ENCODE assay signal across 19 mouse cellular contexts in genomic region chr6:61292927-61293326, GRCm38 (mm10).
DNase-seq lines count a peak whose midpoint lies in the region; ATAC-seq and TF ChIP-seq lines count a peak whose summit lies in the region.
"Had no signal": no experiment of that assay in that cellular context is flagged by ENCODE, and none has a peak within 500 bp of the region (broad histone marks: within the 10 kb centered on the region; RNA-seq: fewer than 3 reads in every experiment).

No protein-coding gene starts in this region.

- DNase-seq in embryonic facial prominence, embryonic 10.5 days (ENCODE audit: low spot score) = no peak
- no peak for DNase-seq in lung, postnatal 0 days (ENCODE audit: low spot score)
- DNase-seq in lung, postnatal 14 days = no peak
- DNase-seq in splenic B cell, adult 2 months (ENCODE audit: low read depth, low spot score) = peak; percentile 43
- DNase-seq in Muller cell, postnatal 12 days (ENCODE audit: inconsistent ontology term) = no peak
- DNase-seq in liver = no peak
- DNase-seq: adrenal gland, adult 8-10 months; gastrocnemius, postnatal 10 days; lung, postnatal 36 days; retina, postnatal 1 day; thymus, postnatal 25 days had no signal

- H3K27ac ChIP-seq in embryonic facial prominence, embryonic 13.5 days = 0 out of 2 replicates have a peak overlapping the region, but pooled peaks have one; percentile 18
- H3K27ac ChIP-seq in embryonic facial prominence, embryonic 10.5 days (replicated peaks) = no peak overlapping the region
- H3K27ac ChIP-seq in lung, postnatal 0 days (ENCODE audit: low read length) = no peak overlapping the region
- H3K27ac ChIP-seq: forebrain, embryonic 12.5 days; hindbrain, embryonic 14.5 days; kidney, embryonic 15.5 days; limb, embryonic 13.5 days; liver, embryonic 15.5 days had no signal

- no peaks in the 10 kb centered on the region for H3K9me3 ChIP-seq in embryonic facial prominence, embryonic 13.5 days
- no peaks in the 10 kb centered on the region for H3K9me3 ChIP-seq in embryonic facial prominence, embryonic 10.5 days
- H3K9me3 ChIP-seq in lung, postnatal 0 days (ENCODE audit: low read length) = no peaks in the 10 kb centered on the region
- H3K9me3 ChIP-seq: forebrain, embryonic 12.5 days; kidney, embryonic 15.5 days; liver, embryonic 15.5 days had no signal

- no peaks in the 10 kb centered on the region for H3K27me3 ChIP-seq in embryonic facial prominence, embryonic 13.5 days
- no peaks in the 10 kb centered on the region for H3K27me3 ChIP-seq in embryonic facial prominence, embryonic 10.5 days (replicated peaks; ENCODE audit: low read depth, poor library complexity, severe bottlenecking)
- no peaks in the 10 kb centered on the region for H3K27me3 ChIP-seq in lung, postnatal 0 days (replicated peaks; ENCODE audit: insufficient read depth, low read length)
- H3K27me3 ChIP-seq in splenic B cell, adult 2 months (ENCODE audit: control insufficient read depth, insufficient read depth, low read length, poor library complexity, severe bottlenecking) = no peaks in the 10 kb centered on the region
- H3K27me3 ChIP-seq: forebrain, embryonic 12.5 days; kidney, embryonic 15.5 days; limb, embryonic 13.5 days; liver, embryonic 15.5 days had no signal

- no peak for TF ChIP-seq EP300 in lung, postnatal 0 days (IDR thresholded peaks at IDR 0.05)

- TF ChIP-seq CTCF in lung, postnatal 0 days (IDR thresholded peaks at IDR 0.05) = no peak

- WGBS in embryonic facial prominence, embryonic 13.5 days = 51% methylated on average over 3 of the region's 3 CpGs
- 73% methylated on average over 3 of the region's 3 CpGs for WGBS in embryonic facial prominence, embryonic 10.5 days
- 22% methylated on average over 3 of the region's 3 CpGs for WGBS in lung, postnatal 0 days

- H3K9ac ChIP-seq in embryonic facial prominence, embryonic 13.5 days = no peak overlapping the region
- no peak overlapping the region for H3K9ac ChIP-seq in lung, postnatal 0 days (replicated peaks; ENCODE audit: low read depth)
- H3K9ac ChIP-seq: forebrain, embryonic 12.5 days; hindbrain, embryonic 14.5 days; kidney, embryonic 15.5 days; limb, embryonic 13.5 days; liver, embryonic 15.5 days had no signal

- H3K36me3 ChIP-seq in embryonic facial prominence, embryonic 13.5 days = no peaks in the 10 kb centered on the region
- H3K36me3 ChIP-seq in embryonic facial prominence, embryonic 10.5 days (replicated peaks) = no peaks in the 10 kb centered on the region
- no peaks in the 10 kb centered on the region for H3K36me3 ChIP-seq in lung, postnatal 0 days (ENCODE audit: insufficient read depth, low read length)
- H3K36me3 ChIP-seq in splenic B cell, adult 2 months (ENCODE audit: control insufficient read depth, insufficient read depth, low read length, poor library complexity, severe bottlenecking) = no peaks in the 10 kb centered on the region
- H3K36me3 ChIP-seq: forebrain, embryonic 12.5 days; kidney, embryonic 15.5 days; limb, embryonic 13.5 days; liver, embryonic 15.5 days had no signal

- H3K4me3 ChIP-seq in embryonic facial prominence, embryonic 13.5 days = no peak overlapping the region
- H3K4me3 ChIP-seq in embryonic facial prominence, embryonic 10.5 days = no peak overlapping the region
- H3K4me3 ChIP-seq in lung, postnatal 0 days (ENCODE audit: low read depth, low read length) = no peak overlapping the region
- H3K4me3 ChIP-seq: forebrain, embryonic 12.5 days; kidney, embryonic 15.5 days; limb, embryonic 13.5 days; liver, embryonic 15.5 days had no signal

- no peak overlapping the region for H3K4me2 ChIP-seq in embryonic facial prominence, embryonic 13.5 days
- H3K4me2 ChIP-seq in lung, postnatal 0 days (replicated peaks; ENCODE audit: low read depth, low read length) = no peak overlapping the region
- H3K4me2 ChIP-seq: forebrain, embryonic 12.5 days; hindbrain, embryonic 14.5 days; kidney, embryonic 15.5 days; limb, embryonic 13.5 days; liver, embryonic 15.5 days had no signal

- peaks cover 18% of the 10 kb centered on the region for H3K4me1 ChIP-seq in embryonic facial prominence, embryonic 13.5 days
- H3K4me1 ChIP-seq in embryonic facial prominence, embryonic 10.5 days = peaks cover 6% of the 10 kb centered on the region
- H3K4me1 ChIP-seq in lung, postnatal 0 days (ENCODE audit: insufficient read depth, low read depth, low read length) = no peaks in the 10 kb centered on the region
- H3K4me1 ChIP-seq: liver, embryonic 15.5 days had no signal

- no peak for ATAC-seq in embryonic facial prominence, embryonic 13.5 days (ENCODE audit: insufficient number of reproducible peaks, insufficient read depth, low FRiP score, low TSS enrichment, low read depth)
- ATAC-seq in lung, postnatal 0 days = peak; percentile 17; the same call in 1 of the 2 replicates
- ATAC-seq in granulocyte monocyte progenitor cell, adult 5-6 weeks (replicated peaks; ENCODE audit: poor library complexity, severe bottlenecking) = peak; percentile 77
- ATAC-seq: midbrain, embryonic 16.5 days had no signal
